ENCODE assay signal across 29 mouse cellular contexts in the genomic region with DNA sequence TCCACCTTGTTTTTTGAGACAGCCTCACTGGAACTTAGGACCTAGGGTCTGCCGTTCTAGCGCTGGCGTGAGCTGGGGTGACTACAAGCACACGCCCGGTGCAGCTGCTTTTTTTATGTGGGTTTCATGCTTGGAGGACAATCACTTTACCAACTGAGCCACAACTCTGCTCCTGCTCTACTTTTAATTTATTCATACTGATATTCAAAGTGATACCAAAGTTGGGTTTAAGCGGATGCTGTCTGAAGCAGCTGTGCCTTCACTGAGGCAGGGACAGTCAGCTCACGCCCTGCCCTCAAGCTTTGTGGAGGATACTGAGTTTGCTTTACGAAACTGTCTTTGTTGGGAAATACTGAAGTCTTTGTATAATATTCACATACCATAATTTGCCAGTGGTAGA. TPM values are rescaled to one million over a fixed set of nuclear protein-coding genes. Genes with fewer than 3 reads are reported as not detected.
A peak's percentile ranks its signal among the peaks of the same experiment; 100 is the strongest.
DNase-seq lines count a peak whose midpoint lies in the region; ATAC-seq and TF ChIP-seq lines count a peak whose summit lies in the region.
"Had no signal": no experiment of that assay in that cellular context is flagged by ENCODE, and none has a peak within 500 bp of the region (broad histone marks: within the 10 kb centered on the region; RNA-seq: fewer than 3 reads in every experiment).

No protein-coding gene starts in this region.

- ATAC-seq in neutrophil, adult 5-6 weeks (ENCODE audit: extremely low read depth, insufficient number of reproducible peaks, low FRiP score, poor library complexity, severe bottlenecking), result peak; percentile 70
- ATAC-seq in stomach, postnatal 0 days (ENCODE audit: low FRiP score, low TSS enrichment), result no peak
- ATAC-seq: forebrain, embryonic 16.5 days; liver, embryonic 12.5 days; liver, postnatal 0 days; midbrain, embryonic 13.5 days had no signal

- no peak for TF ChIP-seq CTCF in spleen, adult 2 months (IDR thresholded peaks at IDR 0.05; ENCODE audit: extremely low read depth, insufficient read depth, insufficient read length, insufficient replicate concordance)
- no peak for TF ChIP-seq CTCF in CH12.LX (conservative IDR thresholded peaks at IDR 0.05 in 1 of 2, IDR thresholded peaks at IDR 0.05 in 1 of 2; ENCODE audit: low read depth in 2 of 2, low read length in 2 of 2)
- TF ChIP-seq CTCF in stomach, postnatal 0 days (IDR thresholded peaks at IDR 0.05; ENCODE audit: low read depth), result no peak

- no peak for TF ChIP-seq POLR2A in spleen, adult 2 months (IDR thresholded peaks at IDR 0.05; ENCODE audit: low read depth, low read length)
- TF ChIP-seq POLR2A in CH12.LX (IDR thresholded peaks at IDR 0.05; ENCODE audit: low read depth, low read length), result no peak

- H3K4me1 ChIP-seq in spleen, adult 2 months (ENCODE audit: control insufficient read depth, insufficient read depth, insufficient read length), result peaks cover 19% of the 10 kb centered on the region; the same call in 1 of the 2 replicates
- peaks cover 19 to 60% of the 10 kb centered on the region in 2 experiments for H3K4me1 ChIP-seq in CH12.LX (ENCODE audit: control insufficient read depth in 1 of 2, insufficient read depth in 2 of 2)
- H3K4me1 ChIP-seq in stomach, postnatal 0 days (replicated peaks; ENCODE audit: control insufficient read depth, insufficient read depth), result peaks cover 6% of the 10 kb centered on the region
- H3K4me1 ChIP-seq: embryonic facial prominence, embryonic 12.5 days had no signal

- no peaks in the 10 kb centered on the region for H3K9me3 ChIP-seq in CH12.LX (replicated peaks; ENCODE audit: low read length)
- H3K9me3 ChIP-seq in stomach, postnatal 0 days (ENCODE audit: control insufficient read depth, low read length), result no peaks in the 10 kb centered on the region
- H3K9me3 ChIP-seq: embryonic facial prominence, embryonic 12.5 days; forebrain, embryonic 10.5 days; kidney, embryonic 15.5 days; liver, embryonic 12.5 days; midbrain, embryonic 13.5 days; stomach, embryonic 15.5 days had no signal

- no peaks in the 10 kb centered on the region for H3K27me3 ChIP-seq in spleen, adult 2 months (ENCODE audit: control insufficient read depth, insufficient read depth, low read length)
- no peaks in the 10 kb centered on the region for H3K27me3 ChIP-seq in CH12.LX (replicated peaks)
- H3K27me3 ChIP-seq in stomach, postnatal 0 days (ENCODE audit: control insufficient read depth, insufficient read depth, low read length), result no peaks in the 10 kb centered on the region
- H3K27me3 ChIP-seq: embryonic facial prominence, embryonic 12.5 days; kidney, embryonic 15.5 days; liver, embryonic 12.5 days; midbrain, embryonic 13.5 days; stomach, embryonic 15.5 days had no signal

- no peak for DNase-seq in spleen, adult 2 months (ENCODE audit: low read depth in 1 of 2, low spot score in 2 of 2)
- DNase-seq in spleen, postnatal 14 days (ENCODE audit: low spot score in 2 of 2), result no peak
- peak; percentile 42 for DNase-seq in CD4-positive helper T cell, adult 2 months (ENCODE audit: low read depth, low spot score)
- peak; percentile 78 for DNase-seq in CH12.LX (ENCODE audit: extremely low read depth)
- DNase-seq in stomach, postnatal 0 days (ENCODE audit: low spot score), result no peak
- DNase-seq in frontal cortex, postnatal 14 days (ENCODE audit: low spot score in 2 of 2), result no peak
- DNase-seq: adrenal gland, postnatal 10 days; cerebellum, adult 11 months; cerebellum, adult 9-10 months; cerebellum, postnatal 36 days; gastrocnemius, postnatal 14 days; kidney, adult 18-20 months; kidney, postnatal 25 days; left cerebral cortex, postnatal 4 days; liver, postnatal 0 days; lung, postnatal 10 days; right cerebral cortex, postnatal 25 days; thymus, postnatal 36 days had no signal

- TF ChIP-seq RAD21 in CH12.LX (IDR thresholded peaks at IDR 0.05; ENCODE audit: low read depth, low read length), result no peak

- dilution Hi-C loops in CH12.LX (cut with MboI; ENCODE audit: extremely low pct_ligation_motif_present, extremely low pct_unique_long_range_greater_than_20kb, low sequenced_read_pairs), result no loop called here

- H3K4me2 ChIP-seq in CH12.LX (ENCODE audit: insufficient read depth, low read depth, poor library complexity, severe bottlenecking), result peak overlapping the region; percentile 51
- H3K4me2 ChIP-seq in stomach, postnatal 0 days (replicated peaks; ENCODE audit: low read depth), result no peak overlapping the region
- H3K4me2 ChIP-seq: embryonic facial prominence, embryonic 12.5 days; heart, embryonic 11.5 days; hindbrain, embryonic 14.5 days; kidney, embryonic 15.5 days; liver, embryonic 12.5 days; midbrain, embryonic 13.5 days; stomach, embryonic 15.5 days had no signal

- H3K79me2 ChIP-seq in CH12.LX (replicated peaks; ENCODE audit: control insufficient read depth, extremely low read depth, insufficient read depth, poor library complexity, severe bottlenecking), result no peaks in the 10 kb centered on the region; the same call in 1 of the 2 replicates

- H3K9ac ChIP-seq in CH12.LX (ENCODE audit: insufficient read depth, low read depth), result peak overlapping the region; percentile 6; the same call in 1 of the 2 replicates
- H3K9ac ChIP-seq in stomach, postnatal 0 days (ENCODE audit: low read length), result no peak overlapping the region
- H3K9ac ChIP-seq: embryonic facial prominence, embryonic 12.5 days; hindbrain, embryonic 14.5 days; kidney, embryonic 15.5 days; liver, embryonic 12.5 days; liver, postnatal 0 days; midbrain, embryonic 13.5 days; stomach, embryonic 15.5 days had no signal

- H3K27ac ChIP-seq in spleen, adult 2 months (ENCODE audit: insufficient read depth, low read length), result peak overlapping the region; percentile 58
- H3K27ac ChIP-seq in CH12.LX (ENCODE audit: insufficient read depth, low read depth), result no peak overlapping the region
- H3K27ac ChIP-seq in stomach, postnatal 0 days (replicated peaks), result no peak overlapping the region; the same call in 1 of the 2 replicates
- H3K27ac ChIP-seq: embryonic facial prominence, embryonic 12.5 days; forebrain, embryonic 10.5 days; hindbrain, embryonic 14.5 days; liver, embryonic 12.5 days; macrophage; midbrain, embryonic 13.5 days; stomach, embryonic 15.5 days had no signal

- WGBS in spleen, adult 2 months, result 30% methylated on average over 8 of the region's 8 CpGs
- 73% methylated on average over 8 of the region's 8 CpGs for WGBS in stomach, postnatal 0 days

- H3K36me3 ChIP-seq in spleen, adult 2 months (ENCODE audit: control insufficient read depth, insufficient read depth, low read length), result no peaks in the 10 kb centered on the region
- H3K36me3 ChIP-seq in CH12.LX (replicated peaks in 1 of 2; ENCODE audit: control insufficient read depth in 1 of 2, insufficient read depth in 1 of 2, low read length in 1 of 2), result peaks cover 0 to 5% of the 10 kb centered on the region in 2 experiments
- H3K36me3 ChIP-seq in stomach, postnatal 0 days (ENCODE audit: control insufficient read depth, insufficient read depth, low read length), result no peaks in the 10 kb centered on the region
- H3K36me3 ChIP-seq: embryonic facial prominence, embryonic 12.5 days; forebrain, embryonic 10.5 days; kidney, embryonic 15.5 days; liver, embryonic 12.5 days; midbrain, embryonic 13.5 days; stomach, embryonic 15.5 days had no signal

- in situ Hi-C loops in CH12.LX (cut with MboI; ENCODE audit: low pct_ligation_motif_present, low pct_unique_long_range_greater_than_20kb, low sequenced_read_pairs), result no loop called here

- peak overlapping the region; percentile 2; the same call in 1 of the 2 replicates for H3K4me3 ChIP-seq in spleen, adult 2 months (ENCODE audit: extremely low read depth, insufficient read depth, insufficient read length)
- no peak overlapping the region for H3K4me3 ChIP-seq in CH12.LX (replicated peaks in 1 of 3; ENCODE audit: low read depth in 2 of 3, low read length in 2 of 3, poor library complexity in 1 of 3)
- no peak overlapping the region for H3K4me3 ChIP-seq in stomach, postnatal 0 days (ENCODE audit: low read depth, low read length)
- H3K4me3 ChIP-seq: embryonic facial prominence, embryonic 12.5 days; forebrain, embryonic 10.5 days; kidney, embryonic 15.5 days; liver, embryonic 12.5 days; midbrain, embryonic 13.5 days; stomach, embryonic 15.5 days had no signal

- peak; percentile 48 for TF ChIP-seq EP300 in CH12.LX (IDR thresholded peaks at IDR 0.05; ENCODE audit: low read length)
- no peak for TF ChIP-seq EP300 in stomach, postnatal 0 days (optimal IDR thresholded peaks at IDR 0.05)

TF ChIP-seq in CH12.LX, 34 proteins besides CTCF, POLR2A, EP300 and RAD21:
- TF ChIP-seq TCF12 (IDR thresholded peaks at IDR 0.05; ENCODE audit: low read depth, low read length), result peak; percentile 48; the same call in 1 of the 2 replicates
- 0 out of 2 replicates have a peak, but pooled peaks have one; percentile 10 for TF ChIP-seq ZNF384 (IDR thresholded peaks at IDR 0.05; ENCODE audit: low read depth, low read length)
- peak; percentile 49 for TF ChIP-seq BHLHE40 (IDR thresholded peaks at IDR 0.05; ENCODE audit: low read depth, low read length)
- no peak for TF ChIP-seq MXI1 (IDR thresholded peaks at IDR 0.05; ENCODE audit: low read depth, low read length)
- TF ChIP-seq TBP (conservative IDR thresholded peaks at IDR 0.05; ENCODE audit: low read depth, low read length), result 0 out of 2 replicates have a peak, but pooled peaks have one; percentile 27
- peak; percentile 64 for TF ChIP-seq ETS1 (conservative IDR thresholded peaks at IDR 0.05; ENCODE audit: low read depth, low read length)
- TF ChIP-seq HCFC1 (IDR thresholded peaks at IDR 0.05; ENCODE audit: low read depth, low read length), result no peak

RNA-seq across cellular contexts. Expression of gene Usp6nl, which starts 53.6 kb away (rescaled TPM):
- 6.8 and 6.9 TPM in 2 replicates for polyA plus RNA-seq in spleen, adult 2 months (2012; rRNA removed)
- total RNA-seq in CH12.LX (2012; rRNA removed), result 4.2 and 4.6 TPM in 2 replicates
- 4.1 and 4.3 TPM in 2 replicates for total RNA-seq in CH12.LX (2014; rRNA removed)
- polyA plus RNA-seq in CH12.LX (2012; ENCODE audit: insufficient read length, low read depth), result 12.1 and 14.2 TPM in 2 replicates
- 29.2 and 31.7 TPM in 2 replicates for total RNA-seq in neutrophil, adult 5-6 weeks (2017)
- 7.4 and 8.9 TPM in 2 replicates for polyA plus RNA-seq in stomach, postnatal 0 days (2015; fragmentation: Nextera tagmentation; extraction: Ambion mirVana)

Comparison
In these comparisons a context has a peak if more than half of its experiments do, and no peak if none do; other contexts are left out.
1. DNase-seq: peak in CD4-positive helper T cell, adult 2 months (single experiment) and CH12.LX (single experiment); none in spleen, adult 2 months (0 of 2), spleen, postnatal 14 days (0 of 2), stomach, postnatal 0 days (single experiment) and frontal cortex, postnatal 14 days (0 of 2).